Mouse (Mus musculus): ENCODE measurements around the gene Cstb. TPM values are rescaled to one million over a fixed set of nuclear protein-coding genes. Genes with fewer than 3 reads are reported as not detected.
A peak's percentile ranks its signal among the peaks of the same experiment; 100 is the strongest.

The Cstb gene
- total and polyA plus RNA-seq, 3 experiments: 71.9 to 76.7 TPM; not detected in 1

DNA sequence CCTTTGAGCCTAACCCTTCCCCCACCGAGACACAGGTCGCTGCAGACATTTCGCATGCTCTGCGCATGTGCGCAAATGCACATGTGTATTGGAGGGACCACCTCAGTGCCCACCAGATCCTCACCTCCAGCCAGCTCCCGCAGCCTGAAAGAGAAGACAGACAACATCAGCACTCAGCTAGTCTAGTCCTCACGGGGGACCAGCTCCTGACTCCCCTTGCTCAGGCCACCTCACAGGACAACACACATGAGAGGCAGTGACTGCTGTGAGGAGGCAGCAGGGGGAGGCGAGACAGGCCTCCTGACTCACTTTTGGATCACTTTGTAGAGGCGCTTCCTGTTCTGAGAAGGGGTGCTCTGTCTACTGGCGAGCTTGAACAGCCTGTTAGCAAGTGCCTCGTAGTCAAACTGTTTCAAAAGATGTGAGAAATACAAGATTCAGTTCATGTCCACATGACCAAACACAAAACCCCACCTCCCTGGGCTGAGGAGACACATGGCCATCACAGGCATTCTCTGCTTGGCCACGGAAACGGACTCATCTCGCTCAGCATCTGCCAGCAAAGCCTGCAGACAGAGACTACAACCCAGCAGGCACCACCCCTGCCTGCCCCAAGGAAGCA, 23.1 kb upstream of the Cstb start:
- no peak overlapping the region for H3K4me3 ChIP-seq (ENCODE audit: control insufficient read depth in 1 of 2, insufficient read depth in 1 of 2, low read depth in 2 of 2, low read length in 2 of 2)
- no peaks in the 10 kb centered on the region for H3K9me3 ChIP-seq (replicated peaks; ENCODE audit: insufficient read depth, low read length)
- peaks cover 0 to 21% of the 10 kb centered on the region in 2 experiments; a peak in 3 of 4 replicates for H3K4me1 ChIP-seq (ENCODE audit: control insufficient read depth in 1 of 2, insufficient read depth in 2 of 2, low read length in 2 of 2)

DNA sequence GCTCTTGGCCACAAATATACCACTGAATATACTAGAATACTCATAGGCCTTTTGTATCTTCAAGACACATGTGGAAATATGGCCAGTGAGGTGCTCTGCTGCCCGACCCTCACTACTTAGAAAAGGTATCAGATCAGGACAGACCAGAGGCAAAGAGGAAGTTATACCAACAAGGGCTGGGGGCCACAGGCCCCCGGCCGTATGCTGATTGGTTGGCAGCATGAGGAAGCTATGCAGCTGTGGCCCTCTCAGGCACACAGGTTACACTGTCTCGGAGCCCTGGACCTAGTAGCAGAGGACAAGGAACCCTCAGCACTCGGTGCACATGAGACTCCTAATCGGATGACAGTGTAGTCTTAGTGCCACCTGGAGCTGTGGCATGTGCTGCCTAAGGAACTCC, 19.3 kb upstream of the Cstb start:
- Histone ChIP-seq H3K79me2 (ENCODE audit: control insufficient read depth, insufficient read depth, low read length, poor library complexity) (peaks cover 10% of the 10 kb centered on the region), H3K9ac (ENCODE audit: control insufficient read depth, low read depth, low read length, poor library complexity, severe bottlenecking) (peak overlapping the region; percentile 18), H3K4me1 (ENCODE audit: control insufficient read depth in 1 of 2, insufficient read depth in 2 of 2, low read length in 2 of 2) (peaks cover 0 to 14% of the 10 kb centered on the region in 2 experiments; a peak in 3 of 4 replicates), H3K27ac (ENCODE audit: control insufficient read depth, low read depth, low read length) (peak overlapping the region; percentile 36), H3K27me3 (ENCODE audit: control insufficient read depth in 1 of 2, insufficient read depth in 2 of 2, low read length in 2 of 2) (no peaks in the 10 kb centered on the region), H3K4me3 (ENCODE audit: control insufficient read depth in 1 of 2, insufficient read depth in 1 of 2, low read depth in 2 of 2, low read length in 2 of 2) (no peak overlapping the region), H3K9me3 (replicated peaks; ENCODE audit: insufficient read depth, low read length) (no peaks in the 10 kb centered on the region), H3K36me3 (ENCODE audit: control insufficient read depth in 1 of 2, insufficient read depth in 2 of 2, low read length in 2 of 2) (peaks cover 4 to 18% of the 10 kb centered on the region in 2 experiments)
- peak; percentile 77 for DNase-seq (ENCODE audit: low read depth, low spot score)
- TF ChIP-seq POLR2AphosphoS2 (IDR thresholded peaks at IDR 0.05; ENCODE audit: low read length) (0 out of 2 replicates have a peak, but pooled peaks have one; percentile 25), USF1 (IDR thresholded peaks at IDR 0.05; ENCODE audit: low read depth, low read length) (no peak), CHD2 (IDR thresholded peaks at IDR 0.05; ENCODE audit: low read length) (no peak), UBTF (IDR thresholded peaks at IDR 0.05; ENCODE audit: borderline replicate concordance, insufficient read depth, low read depth, low read length) (no peak), RCOR1 (IDR thresholded peaks at IDR 0.05; ENCODE audit: low read depth, low read length) (no peak), HCFC1 (IDR thresholded peaks at IDR 0.05; ENCODE audit: low read depth, low read length) (no peak), GABPA (IDR thresholded peaks at IDR 0.05; ENCODE audit: low read depth, low read length) (no peak), MEF2A (IDR thresholded peaks at IDR 0.05; ENCODE audit: extremely low read depth, insufficient replicate concordance, low read depth, low read length, poor library complexity, severe bottlenecking) (no peak), USF2 (IDR thresholded peaks at IDR 0.05; ENCODE audit: borderline replicate concordance in 1 of 2, insufficient read depth in 1 of 2, low read depth in 1 of 2, low read length in 2 of 2) (no peak), MAX (IDR thresholded peaks at IDR 0.05; ENCODE audit: low read length) (0 out of 2 replicates have a peak, but pooled peaks have one; percentile 30), JUND (IDR thresholded peaks at IDR 0.05; ENCODE audit: low read depth, low read length) (no peak), MAZ (IDR thresholded peaks at IDR 0.05; ENCODE audit: low read depth, low read length) (0 out of 2 replicates have a peak, but pooled peaks have one; percentile 24), ZMIZ1 (IDR thresholded peaks at IDR 0.05; ENCODE audit: low read depth, low read length) (no peak), TBP (IDR thresholded peaks at IDR 0.05; ENCODE audit: low read depth, low read length) (no peak), TAL1 (IDR thresholded peaks at IDR 0.05; ENCODE audit: low read length) (peak; percentile 48), POLR2A (IDR thresholded peaks at IDR 0.05; ENCODE audit: control insufficient read depth in 1 of 2, insufficient read depth in 1 of 2, low read depth in 1 of 2, low read length in 2 of 2, poor library complexity in 1 of 2) (no peak), ZNF384 (IDR thresholded peaks at IDR 0.05; ENCODE audit: low read depth, low read length) (no peak), NELFE (IDR thresholded peaks at IDR 0.05; ENCODE audit: low read depth, low read length) (no peak), ETS1 (IDR thresholded peaks at IDR 0.05; ENCODE audit: low read depth, low read length) (0 out of 2 replicates have a peak, but pooled peaks have one; percentile 23), ELF1 (IDR thresholded peaks at IDR 0.05; ENCODE audit: low read depth, low read length) (no peak), TCF12 (IDR thresholded peaks at IDR 0.05; ENCODE audit: low read depth, low read length) (peak; percentile 32; the same call in 1 of the 2 replicates), MYB (IDR thresholded peaks at IDR 0.05; ENCODE audit: low read depth, low read length) (no peak), KAT2A (conservative IDR thresholded peaks at IDR 0.05; ENCODE audit: low read depth, low read length) (no peak), POLR2AphosphoS5 (IDR thresholded peaks at IDR 0.05; ENCODE audit: borderline replicate concordance, low read depth, low read length) (no peak), BHLHE40 (IDR thresholded peaks at IDR 0.05; ENCODE audit: borderline replicate concordance, low read depth, low read length) (no peak), SIN3A (IDR thresholded peaks at IDR 0.05; ENCODE audit: low read length) (peak; percentile 46), EP300 (IDR thresholded peaks at IDR 0.05; ENCODE audit: low read depth in 1 of 2, low read length in 2 of 2) (peak; percentile 54 to 55)

More for the DNA sequence above, 23.1 kb upstream of the Cstb start:
- TF ChIP-seq ZC3H11A (IDR thresholded peaks at IDR 0.05; ENCODE audit: low read depth, low read length) (no peak), SIN3A (IDR thresholded peaks at IDR 0.05; ENCODE audit: low read length) (no peak), TBP (IDR thresholded peaks at IDR 0.05; ENCODE audit: low read depth, low read length) (no peak), RCOR1 (IDR thresholded peaks at IDR 0.05; ENCODE audit: low read depth, low read length) (no peak), BHLHE40 (IDR thresholded peaks at IDR 0.05; ENCODE audit: borderline replicate concordance, low read depth, low read length) (no peak), RAD21 (IDR thresholded peaks at IDR 0.05; ENCODE audit: low read depth, low read length) (no peak), CHD1 (IDR thresholded peaks at IDR 0.05; ENCODE audit: low read depth, low read length) (no peak), MXI1 (IDR thresholded peaks at IDR 0.05; ENCODE audit: low read depth, low read length) (no peak), GABPA (IDR thresholded peaks at IDR 0.05; ENCODE audit: low read depth, low read length) (no peak), ZMIZ1 (IDR thresholded peaks at IDR 0.05; ENCODE audit: low read depth, low read length) (no peak), USF2 (IDR thresholded peaks at IDR 0.05; ENCODE audit: borderline replicate concordance in 1 of 2, insufficient read depth in 1 of 2, low read depth in 1 of 2, low read length in 2 of 2) (no peak)
- no peak overlapping the region for H3K27ac ChIP-seq (ENCODE audit: control insufficient read depth, low read depth, low read length)
- H3K27me3 ChIP-seq (ENCODE audit: control insufficient read depth in 1 of 2, insufficient read depth in 2 of 2, low read length in 2 of 2): no peaks in the 10 kb centered on the region
- H3K36me3 ChIP-seq (ENCODE audit: control insufficient read depth in 1 of 2, insufficient read depth in 2 of 2, low read length in 2 of 2): peaks cover 4 to 19% of the 10 kb centered on the region in 2 experiments
- no peak for DNase-seq (ENCODE audit: low read depth, low spot score)
- no peak overlapping the region for H3K9ac ChIP-seq (ENCODE audit: control insufficient read depth, low read depth, low read length, poor library complexity, severe bottlenecking)
- no peaks in the 10 kb centered on the region for H3K79me2 ChIP-seq (ENCODE audit: control insufficient read depth, insufficient read depth, low read length, poor library complexity)
